Mouse (Mus musculus) neural tube, embryonic 14.5 days (tissue): Measurements from ENCODE around the gene Gtf2h1. TPM values are rescaled to one million over a fixed set of nuclear protein-coding genes. Genes with fewer than 3 reads are reported as not detected.
A peak's percentile ranks its signal among the peaks of the same experiment; 100 is the strongest.

Experiments used
- ATAC-seq: fragments of 200-750 bp; cut with Nextera tagmentation; 2 replicates; pipeline ENCODE4 v1.8.0; 2017; ENCODE audit warnings: low read depth, mild to moderate bottlenecking, moderate TSS enrichment, moderate library complexity
- H3K27ac ChIP-seq: fragments of 300-500 bp; sonication (generic); 2 replicates; pipeline ENCODE4 v1.5.1; 2014; ENCODE audit warnings: low read depth, mild to moderate bottlenecking, control low read depth, low read length, moderate library complexity, mixed read lengths
- H3K27me3 ChIP-seq: fragments of 300-500 bp; sonication (generic); 2 replicates; pipeline ENCODE4 v1.6.1; 2014; ENCODE audit warnings: low read length; ENCODE audit not compliant: control insufficient read depth, insufficient read depth
- H3K36me3 ChIP-seq: fragments of 300-500 bp; sonication (generic); 2 replicates; pipeline ENCODE4 v1.6.1; 2014; ENCODE audit warnings: low read length, mixed read lengths; ENCODE audit not compliant: control insufficient read depth, insufficient read depth
- H3K4me1 ChIP-seq: fragments of 300-500 bp; sonication (generic); 2 replicates; pipeline ENCODE4 v1.6.1; 2014; ENCODE audit warnings: low read length; ENCODE audit not compliant: control insufficient read depth, insufficient read depth
- H3K4me2 ChIP-seq: fragments of 300-500 bp; sonication (generic); 2 replicates; pipeline ENCODE4 v1.6.1; 2014; ENCODE audit warnings: mild to moderate bottlenecking, low read depth, low read length, control low read depth
- H3K4me3 ChIP-seq: fragments of 300-500 bp; sonication (generic); 2 replicates; pipeline ENCODE4 v1.5.1; 2014; ENCODE audit warnings: low read depth, low read length, control low read depth, mixed read lengths
- H3K9ac ChIP-seq: fragments of 300-500 bp; sonication (generic); replicated peaks from 2 replicates; pipeline ENCODE4 v1.6.1; 2014; ENCODE audit warnings: low read depth, mild to moderate bottlenecking, control low read depth, low read length, mixed read lengths
- H3K9me3 ChIP-seq: fragments of 300-500 bp; sonication (generic); 2 replicates; pipeline ENCODE4 v1.6.1; 2016; ENCODE audit warnings: low read length; ENCODE audit not compliant: control insufficient read depth
- WGBS: fragments of 180-500 bp; shearing (Covaris S2); extraction: QIAGEN DNeasy Blood & Tissue Kit; methylation state at CpG from one replicate; pipeline ENCODE4 v1.1.7; 2014; 5-methylcytosine and 5-hydroxymethylcytosine counted together
- polyA plus RNA-seq: library from polyadenylated mRNA; unstranded; fragments of >200 nt; fragmentation: Nextera tagmentation; extraction: Ambion mirVana; gene quantifications from 2 replicates; pipeline ENCODE4 v1.2.1, GENCODE M21; 2014

Gtf2h1 gene
- polyA plus RNA-seq, 1 experiment from 2014 or later: 40.5 TPM

- H3K9ac ChIP-seq: no peak overlapping the region
- peaks cover 4% of the 10 kb centered on the region; the same call in 1 of the 2 replicates for H3K4me1 ChIP-seq
- H3K4me3 ChIP-seq: no peak overlapping the region
- no peaks in the 10 kb centered on the region for H3K27me3 ChIP-seq
- H3K36me3 ChIP-seq: no peaks in the 10 kb centered on the region
- ATAC-seq: no peak
- no peak overlapping the region for H3K4me2 ChIP-seq
- WGBS: 53% methylated on average over 5 of the region's 5 CpGs
- no peak overlapping the region for H3K27ac ChIP-seq
- H3K9me3 ChIP-seq: no peaks in the 10 kb centered on the region
Observed at GRCm38 (mm10) chr7:46842278-46842677, 46.4 kb downstream of the Gtf2h1 start.

GRCm38 (mm10) chr7:46843576-46843975, 47.7 kb downstream of the Gtf2h1 start:
- no peak overlapping the region for H3K27ac ChIP-seq

GRCm38 (mm10) chr7:46845211-46845977, 49.5 kb downstream of the Gtf2h1 start:
- Histone ChIP-seq H3K4me1 (no peaks in the 10 kb centered on the region; the same call in 1 of the 2 replicates), H3K27ac (peak overlapping the region; percentile 71), H3K4me2 (peak overlapping the region; percentile 90), H3K9me3 (no peaks in the 10 kb centered on the region), H3K4me3 (peak overlapping the region; percentile 72), H3K9ac (peak overlapping the region; percentile 82), H3K27me3 (no peaks in the 10 kb centered on the region), H3K36me3 (peaks cover 7% of the 10 kb centered on the region; the same call in 1 of the 2 replicates)
- peak; percentile 89 for ATAC-seq
- WGBS: under 1% methylated on average over 41 of the region's 51 CpGs

More at GRCm38 (mm10) chr7:46843576-46843975, 47.7 kb downstream of the Gtf2h1 start:
- no peak overlapping the region for H3K4me3 ChIP-seq
- no peaks in the 10 kb centered on the region for H3K9me3 ChIP-seq
- no peaks in the 10 kb centered on the region for H3K27me3 ChIP-seq
- 98% methylated on average over 4 of the region's 4 CpGs for WGBS
- no peak overlapping the region for H3K4me2 ChIP-seq
- H3K36me3 ChIP-seq: no peaks in the 10 kb centered on the region
- H3K9ac ChIP-seq: no peak overlapping the region
- no peak for ATAC-seq
- no peaks in the 10 kb centered on the region; the same call in 1 of the 2 replicates for H3K4me1 ChIP-seq

GRCm38 (mm10) chr7:46845978-46846485, 50.1 kb downstream of the Gtf2h1 start:
- Histone ChIP-seq H3K27me3 (no peaks in the 10 kb centered on the region), H3K4me3 (peak overlapping the region; percentile 72), H3K4me1 (no peaks in the 10 kb centered on the region; the same call in 1 of the 2 replicates), H3K27ac (peak overlapping the region; percentile 71), H3K4me2 (peak overlapping the region; percentile 90), H3K9me3 (no peaks in the 10 kb centered on the region), H3K36me3 (peaks cover 8% of the 10 kb centered on the region), H3K9ac (peak overlapping the region; percentile 82)
- WGBS: under 1% methylated on average over 36 of the region's 36 CpGs
- peak; percentile 8; the same call in 1 of the 2 replicates for ATAC-seq

GRCm38 (mm10) chr7:46846486-46847244, 50.8 kb downstream of the Gtf2h1 start:
- Histone ChIP-seq H3K4me1 (no peaks in the 10 kb centered on the region; the same call in 1 of the 2 replicates), H3K27ac (peak overlapping the region; percentile 71; the same call in 1 of the 2 replicates), H3K4me3 (peak overlapping the region; percentile 72), H3K9me3 (no peaks in the 10 kb centered on the region), H3K4me2 (peak overlapping the region; percentile 90), H3K9ac (peak overlapping the region; percentile 82), H3K27me3 (no peaks in the 10 kb centered on the region), H3K36me3 (peaks cover 14% of the 10 kb centered on the region)
- peak; percentile 47 for ATAC-seq
- WGBS: under 1% methylated on average over 28 of the region's 28 CpGs

- H3K36me3 ChIP-seq: peaks cover 24% of the 10 kb centered on the region
- H3K4me2 ChIP-seq: no peak overlapping the region
- H3K27ac ChIP-seq: no peak overlapping the region
- no peaks in the 10 kb centered on the region for H3K27me3 ChIP-seq
- H3K9ac ChIP-seq: no peak overlapping the region
- no peak for ATAC-seq
- 77% methylated on average over 5 of the region's 5 CpGs for WGBS
- no peaks in the 10 kb centered on the region for H3K9me3 ChIP-seq
- no peaks in the 10 kb centered on the region; the same call in 1 of the 2 replicates for H3K4me1 ChIP-seq
- no peak overlapping the region for H3K4me3 ChIP-seq
Observed at GRCm38 (mm10) chr7:46849287-46849686, 53.4 kb downstream of the Gtf2h1 start.

- Histone ChIP-seq H3K27me3 (no peaks in the 10 kb centered on the region), H3K4me2 (no peak overlapping the region), H3K4me1 (no peaks in the 10 kb centered on the region; the same call in 1 of the 2 replicates), H3K36me3 (peaks cover 29% of the 10 kb centered on the region), H3K27ac (no peak overlapping the region), H3K9me3 (no peaks in the 10 kb centered on the region), H3K4me3 (no peak overlapping the region), H3K9ac (no peak overlapping the region)
- 54% methylated on average over 7 of the region's 7 CpGs for WGBS
- ATAC-seq: no peak
Observed at GRCm38 (mm10) chr7:46851026-46851425, 55.1 kb downstream of the Gtf2h1 start.

GRCm38 (mm10) chr7:46852666-46853065, 56.8 kb downstream of the Gtf2h1 start:
- H3K9me3 ChIP-seq: no peaks in the 10 kb centered on the region
- ATAC-seq: no peak
- H3K27me3 ChIP-seq: no peaks in the 10 kb centered on the region
- H3K4me1 ChIP-seq: no peaks in the 10 kb centered on the region
- H3K9ac ChIP-seq: no peak overlapping the region
- H3K27ac ChIP-seq: no peak overlapping the region
- no peak overlapping the region for H3K4me3 ChIP-seq
- 90% methylated on average over 1 of the region's 1 CpGs for WGBS
- no peak overlapping the region for H3K4me2 ChIP-seq
- peaks cover 29% of the 10 kb centered on the region for H3K36me3 ChIP-seq
